Mouse (Mus musculus) liver, adult 2 months (tissue): ENCODE measurements around the gene Tuft1. TPM values are rescaled to one million over a fixed set of nuclear protein-coding genes. Genes with fewer than 3 reads are reported as not detected.
A peak's percentile ranks its signal among the peaks of the same experiment; 100 is the strongest.

Source experiments
- DNase-seq: peaks from one replicate; pipeline ENCODE4 v3.0.0-alpha.2; 2011; ENCODE audit warnings: low read depth, low spot score; ENCODE audit errors: extremely low read depth
- H3K27ac ChIP-seq: fragments of 200-500 bp; replicated peaks from 2 replicates; pipeline ENCODE4 v1.5.1; 2012; ENCODE audit warnings: low read depth, mild to moderate bottlenecking, control low read depth, inconsistent platforms, low read length; ENCODE audit not compliant: insufficient read depth
- H3K27me3 ChIP-seq: fragments of 200-500 bp; 2 replicates; pipeline ENCODE4 v1.6.1; 2012; ENCODE audit warnings: mild to moderate bottlenecking, moderate library complexity, low read length, inconsistent platforms; ENCODE audit not compliant: control insufficient read depth, insufficient read depth
- H3K36me3 ChIP-seq: fragments of 200-500 bp; 2 replicates; pipeline ENCODE4 v1.6.1; 2012; ENCODE audit warnings: low read length, inconsistent platforms; ENCODE audit not compliant: control insufficient read depth, insufficient read depth
- H3K4me1 ChIP-seq: fragments of 200-500 bp; 2 replicates; pipeline ENCODE4 v1.6.1; 2011; ENCODE audit warnings: low read length; ENCODE audit not compliant: control insufficient read depth, insufficient read depth
- H3K4me3 ChIP-seq: fragments of 200-500 bp; 2 replicates; pipeline ENCODE4 v1.5.1; 2011; ENCODE audit warnings: low read depth, mild to moderate bottlenecking, control low read depth, low read length, moderate library complexity; ENCODE audit not compliant: insufficient read depth
- H3K79me2 ChIP-seq: fragments of 200-500 bp; 2 replicates; pipeline ENCODE4 v1.6.1; 2012; ENCODE audit warnings: inconsistent platforms, mild to moderate bottlenecking, low read length, moderate library complexity; ENCODE audit not compliant: control insufficient read depth, insufficient read depth
- H3K9ac ChIP-seq: fragments of 200-500 bp; 2 replicates; pipeline ENCODE4 v1.6.1; 2012; ENCODE audit warnings: low read depth, mild to moderate bottlenecking, control low read depth, inconsistent platforms, low read length
- CTCF ChIP-seq: fragments of 200-500 bp; IDR thresholded peaks from 2 replicates; pipeline ENCODE4 v1.5.1; 2011; ENCODE audit warnings: low read depth, low read length, control low read depth
- POLR2A ChIP-seq: fragments of 200-500 bp; IDR thresholded peaks from 2 replicates; pipeline ENCODE4 v1.6.1; 2011; ENCODE audit warnings: low read length, control low read depth; ENCODE audit not compliant: insufficient read depth; ENCODE audit errors: extremely low read depth
- WGBS: fragments of 180-500 bp; shearing (Covaris S2); methylation state at CpG from one replicate; pipeline ENCODE4 v1.1.7; 2018; 5-methylcytosine and 5-hydroxymethylcytosine counted together
- polyA plus RNA-seq: library from polyadenylated mRNA; depleted of rRNA; stranded (reverse); fragments of >200 nt; gene quantifications from 2 replicates; pipeline ENCODE4 v1.2.3, GENCODE M21; 2012
- total RNA-seq: library from RNA; depleted of rRNA; stranded (reverse); fragments of >200 nt; gene quantifications from 2 replicates; pipeline ENCODE4 v1.2.3, GENCODE M21; 2014

Gene Tuft1
- total and polyA plus RNA-seq, 2 experiments, result 2.6 to 7.3 TPM

- TF ChIP-seq CTCF (no peak), POLR2A (0 out of 2 replicates have a peak, but pooled peaks have one; percentile 6)
- Histone ChIP-seq H3K4me1 (peaks cover 10% of the 10 kb centered on the region), H3K9ac (peak within 1 kb of the TSS; percentile 93), H3K4me3 (peak within 1 kb of the TSS; percentile 95), H3K27me3 (no peaks in the 10 kb centered on the region), H3K27ac (peak within 1 kb of the TSS; percentile 86), H3K79me2 (peaks cover 22% of the 10 kb centered on the region; the same call in 1 of the 2 replicates), H3K36me3 (no peaks in the 10 kb centered on the region)
- DNase-seq, result peak; percentile 83
- WGBS, result under 1% methylated on average over 42 of the region's 42 CpGs
Observed at GRCm38 (mm10) chr3:94582456-94582891, 76.2 kb downstream of the Tuft1 start, which contains the start of gene Snx27. Snx27 (minus strand) TSS chr3:94582716.

GRCm38 (mm10) chr3:94581793-94582455, 76.7 kb downstream of the Tuft1 start:
- DNase-seq, result peak; percentile 25
- H3K79me2 ChIP-seq, result peaks cover 22% of the 10 kb centered on the region; the same call in 1 of the 2 replicates
- H3K36me3 ChIP-seq, result no peaks in the 10 kb centered on the region
- peak overlapping the region; percentile 93 for H3K9ac ChIP-seq
- H3K4me1 ChIP-seq, result peaks cover 10% of the 10 kb centered on the region
- H3K27ac ChIP-seq, result peak overlapping the region; percentile 86; the same call in 1 of the 2 replicates
- whole genome bisulfite sequencing, result 1% methylated on average over 48 of the region's 48 CpGs
- peak overlapping the region; percentile 95 for H3K4me3 ChIP-seq
- TF ChIP-seq POLR2A (no peak), CTCF (no peak)
- no peaks in the 10 kb centered on the region for H3K27me3 ChIP-seq

- Histone ChIP-seq H3K4me1 (peaks cover 10% of the 10 kb centered on the region), H3K79me2 (peaks cover 22% of the 10 kb centered on the region; the same call in 1 of the 2 replicates), H3K36me3 (no peaks in the 10 kb centered on the region), H3K9ac (peak overlapping the region; percentile 18; the same call in 1 of the 2 replicates), H3K27me3 (no peaks in the 10 kb centered on the region), H3K4me3 (peak overlapping the region; percentile 95), H3K27ac (no peak overlapping the region)
- WGBS, result 16% methylated on average over 16 of the region's 16 CpGs
- TF ChIP-seq CTCF (no peak), POLR2A (no peak)
- DNase-seq, result peak; percentile 10
Observed at GRCm38 (mm10) chr3:94581138-94581780, 77.4 kb downstream of the Tuft1 start.

- peaks cover 7% of the 10 kb centered on the region; the same call in 1 of the 2 replicates for H3K79me2 ChIP-seq
- 88% methylated on average over 6 of the region's 6 CpGs for WGBS
- no peak overlapping the region for H3K4me3 ChIP-seq
- H3K27ac ChIP-seq, result no peak overlapping the region
- no peak for DNase-seq
- TF ChIP-seq CTCF (no peak), POLR2A (no peak)
- H3K9ac ChIP-seq, result no peak overlapping the region
- no peaks in the 10 kb centered on the region for H3K4me1 ChIP-seq
- H3K27me3 ChIP-seq, result no peaks in the 10 kb centered on the region
- no peaks in the 10 kb centered on the region for H3K36me3 ChIP-seq
Observed at GRCm38 (mm10) chr3:94574506-94574905, 84.2 kb downstream of the Tuft1 start.

GRCm38 (mm10) chr3:94567242-94567641, 91.4 kb downstream of the Tuft1 start:
- no peak for DNase-seq
- Histone ChIP-seq H3K27ac (no peak overlapping the region), H3K79me2 (peaks cover 9% of the 10 kb centered on the region; the same call in 1 of the 2 replicates), H3K27me3 (no peaks in the 10 kb centered on the region), H3K4me3 (no peak overlapping the region), H3K9ac (no peak overlapping the region), H3K36me3 (no peaks in the 10 kb centered on the region), H3K4me1 (no peaks in the 10 kb centered on the region)
- TF ChIP-seq POLR2A, result no peak
- no peak for TF ChIP-seq CTCF
- WGBS, result 80% methylated on average over 2 of the region's 2 CpGs
